Mouse (Mus musculus) activated CD4-positive, CD25-positive, alpha-beta regulatory T cell (primary cell): Measurements from ENCODE around the gene Pramel1. TPM values are rescaled to one million over a fixed set of nuclear protein-coding genes. Genes with fewer than 3 reads are reported as not detected.

ENCODE experiments used
- polyA plus RNA-seq, 2 experiments: library from polyadenylated mRNA; unstranded; fragments of 100-300 nt; shearing (Covaris generic); gene quantifications; one replicate each; pipeline ENCODE4 v1.2.1; 2017

The Pramel1 gene
- polyA plus RNA-seq, result not detected

DNA sequence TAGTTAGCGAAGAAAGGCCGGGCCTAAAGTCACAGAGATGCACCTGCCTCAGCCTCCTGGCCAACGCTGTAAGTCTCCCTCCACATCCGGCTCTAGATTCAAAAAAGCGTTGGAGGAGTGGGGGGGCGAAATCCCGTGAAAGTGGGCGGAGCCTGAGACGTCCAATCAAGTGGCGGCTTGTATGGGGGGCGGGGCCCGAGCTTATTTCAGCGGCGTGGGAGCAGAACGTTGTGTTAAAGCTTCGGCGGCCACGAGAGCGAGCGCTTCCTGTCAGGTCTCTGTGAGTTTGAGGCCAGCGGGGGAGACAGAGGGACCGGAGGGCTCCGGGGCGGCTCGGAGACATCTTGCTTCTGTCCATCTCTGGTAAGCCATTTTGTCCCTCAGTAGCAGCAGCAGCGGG lies at the start of gene Pramel1:
TSS of gene Pramel1 (plus strand) at position 248 of the 400 bp plus-strand sequence.

DNA sequence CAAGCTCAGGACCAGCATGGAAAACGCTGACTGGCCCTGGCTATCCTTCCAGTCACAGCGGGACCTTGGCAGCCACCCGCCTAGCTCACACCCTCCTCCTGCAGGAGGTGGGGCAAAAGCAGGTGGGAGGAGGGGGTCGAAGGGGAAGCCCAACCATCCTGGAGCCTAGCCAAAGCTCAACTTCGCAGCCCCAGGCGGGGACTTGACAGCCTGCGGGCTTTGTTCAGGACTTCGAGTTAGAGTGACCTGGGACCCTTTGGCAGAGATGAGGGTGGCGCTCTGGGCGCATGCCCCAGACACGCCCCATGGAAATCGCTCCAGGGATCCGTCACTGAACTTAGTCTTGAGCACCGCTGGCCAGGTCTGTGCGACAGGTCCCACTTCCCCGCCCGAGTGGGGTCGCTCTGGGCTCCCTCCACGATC lies 44.7 kb upstream of the Pramel1 start, which contains the start of gene Lrrc38:
TSS of gene Lrrc38 (plus strand) at position 274 of the 423 bp plus-strand sequence.

DNA sequence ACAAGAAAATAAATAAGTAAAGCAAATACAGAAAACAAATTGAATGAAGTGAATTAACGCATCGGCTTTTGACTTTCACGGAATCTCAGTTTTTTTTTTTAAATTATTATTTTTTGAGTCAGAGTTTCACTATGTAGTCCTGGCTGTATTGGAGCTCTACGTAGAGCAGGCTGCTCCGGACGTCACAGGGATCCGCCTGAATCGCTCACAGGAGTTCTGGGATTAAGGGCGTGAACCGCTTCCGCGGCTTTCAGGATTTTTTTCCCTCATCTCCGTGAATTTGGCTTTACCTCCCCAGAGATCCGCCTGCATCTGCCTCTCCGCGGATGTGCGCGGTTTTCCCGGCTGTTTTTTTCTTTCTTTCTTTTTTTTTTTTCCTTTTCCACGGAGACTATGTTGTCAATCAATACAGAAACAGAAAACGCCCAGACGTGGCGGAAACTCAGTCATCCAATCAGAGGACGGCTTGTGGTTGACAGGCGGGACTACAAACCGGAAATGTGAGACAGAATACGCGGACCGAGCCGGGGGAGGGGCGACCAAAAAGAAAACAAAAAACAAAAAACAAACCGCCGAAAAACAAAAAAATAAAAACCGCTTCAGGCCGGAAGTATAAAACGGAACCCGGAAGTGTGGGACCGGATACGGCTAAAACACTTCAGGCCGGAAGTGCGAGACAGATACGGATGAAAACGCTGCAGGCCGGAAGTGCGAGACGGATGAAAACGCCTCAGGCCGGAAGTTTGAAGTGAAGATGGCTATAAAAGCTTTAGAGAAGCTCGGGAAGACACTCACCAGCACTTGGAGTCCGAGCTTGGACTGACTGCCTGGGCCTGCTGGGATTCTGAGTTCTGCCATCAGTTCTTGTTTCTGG lies 18.2 kb downstream of the Pramel1 start, which contains the start of gene Pramef8:
TSS of gene Pramef8 (plus strand) at position 208 of the 874 bp plus-strand sequence.

Other genes with a start within 250 kb of the Pramel1 start
- gene Prdm2, start 181.4 kb upstream of the Pramel1 start, polyA plus RNA-seq, result 10 to 100 TPM; 15.8 to 25.2 TPM
- gene Pdpn, start 94.9 kb upstream of the Pramel1 start, polyA plus RNA-seq, result under 1 TPM in 1 of 2 experiments, not detected in 1; 0.18 TPM
- not detected for gene Lrrc38, start 44.7 kb upstream of the Pramel1 start, polyA plus RNA-seq
- gene Pramef8, start 18.0 kb downstream of the Pramel1 start, polyA plus RNA-seq, result 10 to 100 TPM; 27.7 to 37.0 TPM
- not detected for gene Oog4, start 55.9 kb downstream of the Pramel1 start, polyA plus RNA-seq
- not detected for gene Gm13043, start 116.9 kb downstream of the Pramel1 start, polyA plus RNA-seq
- not detected for gene Gm13040, start 141.5 kb downstream of the Pramel1 start, polyA plus RNA-seq
- gene BC080695, start 157.3 kb downstream of the Pramel1 start, polyA plus RNA-seq, result under 1 TPM in 1 of 2 experiments, not detected in 1; 0.22 TPM
- not detected for gene Gm13057, start 157.3 kb downstream of the Pramel1 start, polyA plus RNA-seq
- gene Gm13083, start 220.6 kb downstream of the Pramel1 start, polyA plus RNA-seq, result under 1 TPM in 1 of 2 experiments, not detected in 1; 0.11 TPM